Mouse (Mus musculus): Measurements from ENCODE around the gene Gm10837.

Gm10837 gene

GRCm38 (mm10) chr14:122513511-122514036 is 23.2 kb downstream of the Gm10837 start:
- no peak for DNase-seq (ENCODE audit: extremely low spot score, low read depth, low spot score)

GRCm38 (mm10) chr14:122528475-122528874 is 38.1 kb downstream of the Gm10837 start:
- no peak for DNase-seq (ENCODE audit: extremely low spot score, low read depth, low spot score)

- DNase-seq (ENCODE audit: extremely low spot score, low read depth, low spot score) = peak; percentile 91
Measured at GRCm38 (mm10) chr14:122534017-122534924, 43.9 kb downstream of the Gm10837 start, which contains the start of gene Pcca. Gene Pcca, plus strand, starts transcription at chr14:122534324.

- DNase-seq (ENCODE audit: extremely low spot score, low read depth, low spot score) = no peak
Measured at GRCm38 (mm10) chr14:122535986-122536385, 45.6 kb downstream of the Gm10837 start.

Data from hindlimb bud, embryonic 11.5 days (tissue).